Mouse (Mus musculus) forebrain, embryonic 11.5 days (tissue): ENCODE measurements around the gene Nipbl. TPM values are rescaled to one million over a fixed set of nuclear protein-coding genes. Genes with fewer than 3 reads are reported as not detected.

ENCODE experiments used
- ATAC-seq: fragments of 200-750 bp; cut with Nextera tagmentation; replicated peaks from 2 replicates; pipeline ENCODE4 v1.8.0; 2017; ENCODE audit warnings: moderate TSS enrichment; ENCODE audit not compliant: low FRiP score
- DNase-seq: peaks from one replicate; pipeline ENCODE4 v3.0.0-alpha.2; 2017; ENCODE audit warnings: low spot score
- H3K27ac ChIP-seq: fragments of 300-500 bp; sonication (generic); 2 replicates; pipeline ENCODE4 v1.5.1; 2014; ENCODE audit warnings: low read depth, low read length
- H3K27me3 ChIP-seq: fragments of 300-500 bp; sonication (generic); 2 replicates; pipeline ENCODE4 v1.6.1; 2014; ENCODE audit warnings: mild to moderate bottlenecking, low read length, mixed read lengths; ENCODE audit not compliant: control insufficient read depth, insufficient read depth
- H3K36me3 ChIP-seq: fragments of 300-500 bp; sonication (generic); 2 replicates; pipeline ENCODE4 v1.6.1; 2014; ENCODE audit warnings: mild to moderate bottlenecking, low read length, moderate library complexity, mixed read lengths; ENCODE audit not compliant: control insufficient read depth, insufficient read depth
- H3K4me1 ChIP-seq: fragments of 300-500 bp; sonication (generic); replicated peaks from 2 replicates; pipeline ENCODE4 v1.6.1; 2014; ENCODE audit warnings: low read length, mixed read lengths; ENCODE audit not compliant: control insufficient read depth, insufficient read depth
- H3K4me2 ChIP-seq: fragments of 300-500 bp; sonication (generic); 2 replicates; pipeline ENCODE4 v1.6.1; 2014; ENCODE audit warnings: low read depth, mild to moderate bottlenecking, low read length, moderate library complexity, mixed read lengths; ENCODE audit not compliant: severe bottlenecking
- H3K4me3 ChIP-seq: fragments of 300-500 bp; sonication (generic); 2 replicates; pipeline ENCODE4 v1.5.1; 2014; ENCODE audit warnings: low read depth, low read length
- H3K9ac ChIP-seq: fragments of 300-500 bp; sonication (generic); 2 replicates; pipeline ENCODE4 v1.6.1; 2014; ENCODE audit warnings: low read length
- H3K9me3 ChIP-seq: fragments of 300-500 bp; sonication (generic); 2 replicates; pipeline ENCODE4 v1.6.1; 2016; ENCODE audit warnings: low read length, mixed read lengths; ENCODE audit not compliant: control insufficient read depth
- WGBS: fragments of 180-500 bp; shearing (Covaris S2); extraction: QIAGEN DNeasy Blood & Tissue Kit; methylation state at CpG from one replicate; pipeline ENCODE4 v1.1.7; 2014; 5-methylcytosine and 5-hydroxymethylcytosine counted together
- polyA plus RNA-seq: library from polyadenylated mRNA; unstranded; fragments of >200 nt; fragmentation: Nextera tagmentation; extraction: Ambion mirVana; gene quantifications from 2 replicates; pipeline ENCODE4 v1.2.1, GENCODE M21; 2014

The Nipbl gene
- polyA plus RNA-seq, 1 experiment from 2014 or later: 30.2 TPM

DNA sequence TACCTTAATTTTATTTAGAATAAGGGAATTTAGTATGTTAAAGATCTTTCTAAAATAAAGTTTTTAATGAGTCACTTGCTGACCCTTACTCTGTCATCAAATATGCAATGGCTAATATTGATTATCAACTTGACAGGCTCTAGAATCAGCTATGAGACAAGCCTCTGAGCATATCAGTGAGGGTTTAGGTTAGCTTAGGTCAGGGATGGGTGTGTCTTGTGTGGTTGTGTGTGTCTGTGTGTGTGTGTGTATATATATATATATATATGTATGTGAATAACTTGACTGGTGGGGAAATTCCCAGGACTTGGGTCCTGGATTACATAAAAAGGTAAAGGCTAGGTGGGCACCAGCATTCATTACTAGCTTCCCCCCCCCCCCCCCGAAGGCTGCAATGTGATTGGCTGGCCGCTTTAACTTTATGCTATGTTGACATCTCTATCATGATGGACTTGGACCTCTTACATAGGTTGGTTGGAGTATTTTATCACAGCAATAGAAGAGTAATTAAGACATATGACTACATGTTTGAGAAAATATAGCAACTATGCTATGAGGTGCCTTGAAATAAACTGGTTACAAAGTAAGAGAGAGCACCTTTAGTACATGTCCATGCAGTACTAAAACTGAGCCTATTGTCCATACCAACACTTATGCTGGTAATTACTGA, 97.0 kb downstream of the Nipbl start:
- 90% methylated on average over 2 of the region's 2 CpGs for WGBS
- H3K36me3 ChIP-seq: no peaks in the 10 kb centered on the region; the same call in 1 of the 2 replicates
- no peak for ATAC-seq
- no peaks in the 10 kb centered on the region for H3K27me3 ChIP-seq
- H3K4me3 ChIP-seq: no peak overlapping the region
- DNase-seq: no peak
- no peaks in the 10 kb centered on the region for H3K9me3 ChIP-seq
- H3K4me2 ChIP-seq: no peak overlapping the region
- H3K9ac ChIP-seq: no peak overlapping the region
- no peaks in the 10 kb centered on the region for H3K4me1 ChIP-seq
- no peak overlapping the region for H3K27ac ChIP-seq

DNA sequence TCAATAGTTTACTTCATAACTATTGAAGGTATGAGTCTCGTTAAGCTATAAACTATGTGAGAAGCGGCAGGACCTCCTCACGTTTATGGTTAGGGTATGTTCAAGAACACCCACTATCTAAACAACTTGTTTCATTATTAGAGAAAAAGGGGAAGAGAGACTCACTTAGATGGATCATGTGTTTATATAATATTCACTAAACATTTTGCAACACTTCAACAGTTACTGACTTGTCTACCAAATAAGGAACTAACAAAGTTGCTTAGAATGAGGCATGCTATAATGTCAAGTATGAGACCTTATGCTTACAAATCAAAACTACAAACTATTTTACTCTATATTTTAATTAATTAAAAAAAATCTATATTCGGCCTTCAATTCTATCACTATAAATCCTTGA, 103.7 kb downstream of the Nipbl start:
- Histone ChIP-seq H3K4me3 (no peak overlapping the region), H3K4me2 (no peak overlapping the region), H3K9ac (no peak overlapping the region), H3K9me3 (no peaks in the 10 kb centered on the region), H3K27me3 (no peaks in the 10 kb centered on the region), H3K36me3 (no peaks in the 10 kb centered on the region; the same call in 1 of the 2 replicates), H3K4me1 (no peaks in the 10 kb centered on the region), H3K27ac (no peak overlapping the region)
- ATAC-seq (no peak), DNase-seq (no peak)
- WGBS: 88% methylated on average over 4 of the region's 4 CpGs

DNA sequence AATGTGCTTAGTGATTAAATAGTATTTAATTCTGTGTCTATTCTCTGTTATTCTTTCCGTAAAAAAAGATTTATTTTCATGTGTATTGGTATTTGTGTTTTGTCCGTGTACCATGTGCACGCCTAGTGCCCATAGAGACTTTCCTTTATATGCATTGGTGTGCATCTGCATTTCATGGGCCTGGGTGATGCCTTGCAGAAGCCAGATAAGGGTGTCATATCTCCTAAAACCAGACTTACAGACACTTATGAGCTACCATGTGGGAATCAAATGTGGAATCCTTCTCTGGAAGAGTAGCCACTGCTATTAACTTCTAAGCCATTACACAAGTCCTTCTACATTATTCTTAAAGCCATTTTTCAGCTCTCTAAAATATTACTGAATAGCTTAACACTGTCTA, 112.7 kb downstream of the Nipbl start:
- ATAC-seq (no peak), DNase-seq (no peak)
- Histone ChIP-seq H3K4me3 (no peak overlapping the region), H3K9ac (no peak overlapping the region), H3K36me3 (peaks cover 2% of the 10 kb centered on the region; the same call in 1 of the 2 replicates), H3K4me1 (no peaks in the 10 kb centered on the region), H3K27ac (no peak overlapping the region), H3K4me2 (no peak overlapping the region), H3K27me3 (no peaks in the 10 kb centered on the region), H3K9me3 (no peaks in the 10 kb centered on the region)
- 94% methylated on average over 3 of the region's 3 CpGs for WGBS

DNA sequence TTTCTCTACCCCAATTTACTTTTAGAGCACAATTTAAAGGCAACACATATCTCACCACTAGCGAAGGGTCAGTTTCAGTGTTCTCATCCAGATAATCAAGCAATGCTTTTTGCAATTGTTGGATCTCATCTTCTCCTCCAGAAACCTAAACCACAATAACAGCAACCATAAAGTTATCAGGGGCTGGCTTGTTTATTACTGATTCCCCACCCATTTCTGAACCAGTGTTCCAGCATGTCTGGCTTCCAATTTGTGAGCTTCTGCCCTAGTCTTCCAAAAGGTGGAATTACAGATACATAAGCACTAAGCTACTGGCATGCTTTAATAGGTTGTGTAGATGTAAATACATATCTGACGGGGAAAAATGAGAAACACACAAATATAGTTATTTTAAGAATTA, 118.6 kb downstream of the Nipbl start:
- Histone ChIP-seq H3K9ac (no peak overlapping the region), H3K4me3 (no peak overlapping the region), H3K9me3 (no peaks in the 10 kb centered on the region), H3K36me3 (peaks cover 3% of the 10 kb centered on the region; the same call in 1 of the 2 replicates), H3K27ac (no peak overlapping the region), H3K27me3 (no peaks in the 10 kb centered on the region), H3K4me1 (no peaks in the 10 kb centered on the region), H3K4me2 (no peak overlapping the region)
- DNase-seq: no peak
- WGBS: 95% methylated on average over 2 of the region's 2 CpGs
- ATAC-seq: no peak

DNA sequence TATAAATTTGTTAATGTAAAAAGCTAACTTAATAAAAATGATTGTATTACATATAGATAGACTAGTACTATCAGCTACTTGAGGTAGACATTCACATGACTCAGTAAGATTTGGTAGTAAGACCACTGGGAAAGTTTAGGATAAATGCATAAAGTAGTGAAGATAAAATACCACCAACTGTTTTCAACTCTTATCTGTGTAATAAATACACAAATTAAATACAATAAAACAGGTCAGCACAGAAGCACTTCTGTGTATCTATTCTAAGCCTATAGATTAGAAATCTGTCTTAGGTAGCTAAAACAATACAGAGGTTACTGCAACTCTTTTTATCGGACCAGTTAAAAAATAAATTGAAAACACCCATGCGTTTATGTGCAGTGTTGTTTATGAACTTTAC, 119.4 kb downstream of the Nipbl start:
- Histone ChIP-seq H3K4me3 (no peak overlapping the region), H3K27me3 (no peaks in the 10 kb centered on the region)
- WGBS: 95% methylated on average over 2 of the region's 2 CpGs

DNA sequence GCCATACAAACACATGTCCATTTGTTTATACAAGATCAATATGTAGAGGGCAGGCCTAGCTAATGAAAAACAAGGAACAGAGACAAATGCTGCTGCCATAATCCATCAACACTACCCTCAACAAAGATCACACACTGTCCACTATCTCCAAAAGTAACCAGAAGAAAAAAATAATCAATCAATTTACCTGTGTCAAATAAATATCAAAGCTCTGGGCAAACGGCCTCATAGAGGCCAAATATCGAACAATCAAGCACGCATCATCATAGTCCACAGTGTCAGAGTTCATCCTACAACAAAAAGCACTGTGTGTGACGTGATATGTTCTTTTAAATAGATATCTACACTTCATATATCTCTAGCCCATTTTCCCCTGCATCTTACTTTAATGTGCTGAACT, 120.2 kb downstream of the Nipbl start:
- WGBS: 91% methylated on average over 4 of the region's 4 CpGs
- Histone ChIP-seq H3K27me3 (no peaks in the 10 kb centered on the region), H3K4me1 (no peaks in the 10 kb centered on the region), H3K36me3 (peaks cover 10% of the 10 kb centered on the region; the same call in 1 of the 2 replicates), H3K27ac (no peak overlapping the region), H3K4me2 (no peak overlapping the region), H3K4me3 (no peak overlapping the region), H3K9ac (no peak overlapping the region), H3K9me3 (no peaks in the 10 kb centered on the region)
- DNase-seq (no peak), ATAC-seq (no peak)

More for the DNA sequence above, 119.4 kb downstream of the Nipbl start:
- Histone ChIP-seq H3K9ac (no peak overlapping the region), H3K9me3 (no peaks in the 10 kb centered on the region), H3K27ac (no peak overlapping the region), H3K36me3 (peaks cover 6% of the 10 kb centered on the region; the same call in 1 of the 2 replicates), H3K4me2 (no peak overlapping the region), H3K4me1 (no peaks in the 10 kb centered on the region)
- ATAC-seq: no peak
- no peak for DNase-seq

DNA sequence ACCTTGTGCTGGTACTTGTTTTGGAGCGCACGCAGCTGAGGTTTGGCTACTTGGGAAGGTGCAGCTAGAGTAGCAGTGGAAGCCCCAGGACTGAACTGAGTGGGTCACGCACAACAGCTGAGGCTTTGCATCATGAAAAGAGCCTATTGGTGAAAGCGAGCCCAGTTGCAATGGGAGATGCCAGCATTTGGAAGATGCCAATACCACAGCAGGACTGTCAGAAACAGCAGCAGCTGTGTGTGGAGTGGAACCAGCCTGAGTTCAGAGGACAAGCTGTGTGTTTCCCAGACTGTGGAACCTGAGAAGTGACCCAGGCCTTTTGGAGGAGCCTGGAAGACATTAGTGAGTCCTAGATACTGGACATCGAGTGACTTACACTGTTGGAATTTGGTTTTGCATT, 122.8 kb downstream of the Nipbl start:
- Histone ChIP-seq H3K27ac (no peak overlapping the region), H3K27me3 (no peaks in the 10 kb centered on the region), H3K9ac (no peak overlapping the region), H3K4me3 (no peak overlapping the region), H3K36me3 (peaks cover 10% of the 10 kb centered on the region; the same call in 1 of the 2 replicates), H3K9me3 (no peaks in the 10 kb centered on the region), H3K4me2 (no peak overlapping the region), H3K4me1 (no peaks in the 10 kb centered on the region)
- no peak for ATAC-seq
- DNase-seq: no peak
- 88% methylated on average over 5 of the region's 5 CpGs for WGBS

DNA sequence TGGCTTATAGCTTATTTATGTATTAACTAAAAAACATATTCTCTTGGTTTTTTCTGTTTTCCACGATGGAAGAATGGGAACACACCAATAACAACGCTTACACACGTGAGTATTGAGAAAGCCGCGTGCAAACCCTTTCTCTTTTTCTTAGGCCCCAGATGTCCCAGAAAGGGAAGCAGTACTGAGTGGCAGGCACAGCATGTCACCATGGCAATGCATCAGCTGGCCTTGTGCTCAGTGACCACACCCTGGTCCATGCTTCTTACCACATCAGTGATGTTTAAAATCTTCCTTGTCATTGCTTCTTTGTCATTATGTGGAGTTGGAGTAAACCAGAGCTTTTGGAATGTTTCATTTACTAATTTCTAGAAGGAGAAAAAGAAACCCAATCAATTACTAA, 125.1 kb downstream of the Nipbl start:
- no peaks in the 10 kb centered on the region for H3K4me1 ChIP-seq
- WGBS: 95% methylated on average over 5 of the region's 5 CpGs
- ATAC-seq: no peak
- H3K4me2 ChIP-seq: no peak overlapping the region
- no peak overlapping the region for H3K9ac ChIP-seq
- H3K27me3 ChIP-seq: no peaks in the 10 kb centered on the region
- peaks cover 10% of the 10 kb centered on the region; the same call in 1 of the 2 replicates for H3K36me3 ChIP-seq
- no peak for DNase-seq
- H3K4me3 ChIP-seq: no peak overlapping the region
- H3K9me3 ChIP-seq: no peaks in the 10 kb centered on the region
- no peak overlapping the region for H3K27ac ChIP-seq

DNA sequence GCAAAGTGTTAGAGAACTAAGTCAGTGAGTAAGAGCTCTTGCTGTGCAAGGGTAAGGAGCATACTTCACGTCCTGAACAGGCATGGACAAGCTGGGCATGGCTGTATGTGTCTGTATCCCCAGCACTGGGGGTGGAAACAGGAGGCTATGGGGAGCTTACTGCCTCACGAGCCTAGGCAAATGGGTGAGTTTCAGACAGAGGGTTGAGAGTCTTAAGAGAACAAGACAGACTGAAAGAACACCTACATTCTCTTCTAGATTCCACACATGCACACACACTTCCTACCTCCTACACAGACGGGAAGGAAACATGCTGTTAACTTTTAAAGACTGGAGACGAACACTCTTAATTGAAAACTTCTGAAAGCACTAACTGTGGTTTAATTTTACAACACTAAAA, 126.9 kb downstream of the Nipbl start:
- Histone ChIP-seq H3K27ac (no peak overlapping the region), H3K36me3 (peaks cover 10% of the 10 kb centered on the region; the same call in 1 of the 2 replicates), H3K9me3 (no peaks in the 10 kb centered on the region), H3K9ac (no peak overlapping the region), H3K4me2 (no peak overlapping the region), H3K27me3 (no peaks in the 10 kb centered on the region), H3K4me3 (no peak overlapping the region), H3K4me1 (no peaks in the 10 kb centered on the region)
- ATAC-seq: no peak
- 94% methylated on average over 4 of the region's 4 CpGs for WGBS
- DNase-seq: no peak
